ENCODE assay signal across 26 mouse cellular contexts in the genomic region with DNA sequence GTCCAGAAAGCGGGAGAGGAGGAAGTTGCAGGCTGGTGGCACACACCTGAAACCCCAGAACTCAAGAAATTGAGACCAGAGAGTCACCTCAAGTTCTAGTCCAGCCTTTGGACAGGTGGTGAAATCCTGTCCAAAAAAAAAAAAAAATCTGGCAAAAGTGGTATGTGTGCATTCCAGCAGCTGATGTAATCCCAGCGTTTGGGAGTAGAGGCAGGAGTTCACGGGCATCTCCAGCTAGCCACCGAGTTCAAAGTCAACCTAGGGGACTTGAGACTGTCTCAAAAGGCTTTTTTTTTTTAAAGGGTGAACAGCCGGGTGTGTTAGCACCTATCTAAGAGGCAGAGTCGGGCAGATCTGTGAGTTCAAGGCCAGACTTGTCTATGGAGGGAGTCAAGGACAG. TPM values are rescaled to one million over a fixed set of nuclear protein-coding genes. Genes with fewer than 3 reads are reported as not detected.
DNase-seq lines count a peak whose midpoint lies in the region; ATAC-seq and TF ChIP-seq lines count a peak whose summit lies in the region.
"Had no signal": no experiment of that assay in that cellular context is flagged by ENCODE, and none has a peak within 500 bp of the region (broad histone marks: within the 10 kb centered on the region; RNA-seq: fewer than 3 reads in every experiment).

No protein-coding gene starts in this region.

- H3K4me2 ChIP-seq in liver, postnatal 0 days (ENCODE audit: low read depth, low read length) = no peak overlapping the region
- H3K4me2 ChIP-seq: embryonic facial prominence, embryonic 12.5 days; embryonic facial prominence, embryonic 15.5 days; heart, embryonic 12.5 days; heart, embryonic 15.5 days; hindbrain, embryonic 13.5 days had no signal

- DNase-seq in kidney, adult 11 months = peak; percentile 40
- DNase-seq in kidney, postnatal 10 days = no peak
- peak; percentile 39 to 58 for DNase-seq in kidney, postnatal 36 days
- DNase-seq in kidney, postnatal 4 days = no peak
- DNase-seq in liver, postnatal 0 days = no peak
- DNase-seq in liver = no peak
- no peak for DNase-seq in gastrocnemius, adult 18-20 months (ENCODE audit: low spot score)
- DNase-seq: adrenal gland, postnatal 14 days; cerebellum, adult 11 months; cerebellum, adult 9-11 months; cerebellum, postnatal 25 days; forebrain, postnatal 0 days; gastrocnemius, postnatal 25 days; heart, adult 18-20 months; heart, postnatal 10 days; heart, postnatal 36 days had no signal

- no peak overlapping the region for H3K9ac ChIP-seq in liver, postnatal 0 days (replicated peaks)
- H3K9ac ChIP-seq: embryonic facial prominence, embryonic 12.5 days; embryonic facial prominence, embryonic 15.5 days; forebrain, postnatal 0 days; heart, embryonic 12.5 days; heart, embryonic 15.5 days; hindbrain, embryonic 13.5 days had no signal

- peak; percentile 59 for ATAC-seq in liver, postnatal 0 days
- ATAC-seq: CD4-positive, CD25-positive, alpha-beta regulatory T cell, adult 4 months; forebrain, embryonic 14.5 days; forebrain, postnatal 0 days; hindbrain, embryonic 16.5 days had no signal

- H3K4me1 ChIP-seq in liver, postnatal 0 days (ENCODE audit: insufficient read depth) = peaks cover 18% of the 10 kb centered on the region
- H3K4me1 ChIP-seq: heart, embryonic 15.5 days; hindbrain, embryonic 13.5 days had no signal

- H3K27me3 ChIP-seq in liver, postnatal 0 days (ENCODE audit: insufficient read depth, low read length) = no peaks in the 10 kb centered on the region
- H3K27me3 ChIP-seq: embryonic facial prominence, embryonic 12.5 days; embryonic facial prominence, embryonic 15.5 days; heart, embryonic 12.5 days; heart, embryonic 15.5 days; hindbrain, embryonic 13.5 days had no signal

- H3K9me3 ChIP-seq in liver, postnatal 0 days (ENCODE audit: low read length) = no peaks in the 10 kb centered on the region
- H3K9me3 ChIP-seq: embryonic facial prominence, embryonic 12.5 days; embryonic facial prominence, embryonic 15.5 days; heart, embryonic 15.5 days; hindbrain, embryonic 10.5 days; hindbrain, embryonic 13.5 days had no signal

- WGBS in liver, postnatal 0 days (ENCODE audit: insufficient replicate concordance) = 65% methylated on average over 6 of the region's 6 CpGs

- no peak for TF ChIP-seq CTCF in liver, postnatal 0 days (IDR thresholded peaks at IDR 0.05; ENCODE audit: low read depth)

- H3K4me3 ChIP-seq in liver, postnatal 0 days (ENCODE audit: low read depth, low read length) = no peak overlapping the region
- H3K4me3 ChIP-seq: embryonic facial prominence, embryonic 12.5 days; embryonic facial prominence, embryonic 15.5 days; heart, embryonic 12.5 days; heart, embryonic 15.5 days; hindbrain, embryonic 10.5 days; hindbrain, embryonic 13.5 days had no signal

- TF ChIP-seq EP300 in liver, postnatal 0 days (IDR thresholded peaks at IDR 0.05; ENCODE audit: low read depth) = peak; percentile 45; the same call in 1 of the 2 replicates

- H3K27ac ChIP-seq in liver, postnatal 0 days (ENCODE audit: low read depth) = peak overlapping the region; percentile 63; the same call in 1 of the 2 replicates
- H3K27ac ChIP-seq: embryonic facial prominence, embryonic 12.5 days; embryonic facial prominence, embryonic 15.5 days; heart, embryonic 15.5 days; hindbrain, embryonic 10.5 days; hindbrain, embryonic 13.5 days had no signal

- peaks cover 12% of the 10 kb centered on the region for H3K36me3 ChIP-seq in liver, postnatal 0 days (replicated peaks; ENCODE audit: insufficient read depth, low read length)
- H3K36me3 ChIP-seq: embryonic facial prominence, embryonic 12.5 days had no signal

RNA-seq across cellular contexts. Expression of gene Lpcat3, which starts 13.3 kb away (rescaled TPM):
- polyA plus RNA-seq in liver, postnatal 0 days (2015; fragmentation: Nextera tagmentation; extraction: Ambion mirVana) = 68.7 and 72.6 TPM in 2 replicates
- 10 to 100 TPM; 14.4 to 17.8 TPM for total RNA-seq in gastrocnemius, adult 18-20 months (2021)

RNA-seq across cellular contexts. Expression of gene Emg1, which starts 35.8 kb away (rescaled TPM):
- 93.2 and 96.9 TPM in 2 replicates for polyA plus RNA-seq in liver, postnatal 0 days (2015; fragmentation: Nextera tagmentation; extraction: Ambion mirVana)
- 10 to 100 TPM; 58.4 to 60.4 TPM for total RNA-seq in gastrocnemius, adult 18-20 months (2021)

RNA-seq across cellular contexts. Expression of gene Phb2, which starts 36.0 kb away (rescaled TPM):
- polyA plus RNA-seq in liver, postnatal 0 days (2015; fragmentation: Nextera tagmentation; extraction: Ambion mirVana) = 308 and 318 TPM in 2 replicates
- 100 to 1,000 TPM; 134 to 155 TPM for total RNA-seq in gastrocnemius, adult 18-20 months (2021)

RNA-seq across cellular contexts. Expression of gene C1s2, which starts 40.3 kb away (rescaled TPM):
- 0.04 TPM in 1 of 2 replicates, not detected in the other for polyA plus RNA-seq in liver, postnatal 0 days (2015; fragmentation: Nextera tagmentation; extraction: Ambion mirVana)
- total RNA-seq in gastrocnemius, adult 18-20 months (2021) = under 1 TPM; 0.48 to 0.76 TPM
- polyA plus RNA-seq: CD4-positive, CD25-positive, alpha-beta regulatory T cell, adult 4 months; embryonic facial prominence, embryonic 12.5 days; forebrain, embryonic 11.5 days; heart, embryonic 12.5 days; heart, embryonic 15.5 days; hindbrain, embryonic 10.5 days; hindbrain, embryonic 16.5 days had no signal

Comparison
In these comparisons a context has a peak if more than half of its experiments do, and no peak if none do; other contexts are left out.
1. DNase-seq: peak in kidney, adult 11 months (single experiment) and kidney, postnatal 36 days (2 of 2); none in kidney, postnatal 10 days (single experiment), kidney, postnatal 4 days (0 of 2), liver, postnatal 0 days (single experiment), liver (single experiment) and gastrocnemius, adult 18-20 months (single experiment).